14 mouse cellular contexts compared by ENCODE assay signal in genomic region chr2:92752156-92752555, GRCm38 (mm10).
"Had no signal": no experiment of that assay in that cellular context is flagged by ENCODE, and none has a peak within 500 bp of the region (broad histone marks: within the 10 kb centered on the region; RNA-seq: fewer than 3 reads in every experiment).

No protein-coding gene starts in this region.

- H3K27me3 ChIP-seq: limb, embryonic 13.5 days; liver, embryonic 12.5 days; liver, embryonic 15.5 days; midbrain, embryonic 13.5 days had no signal

- H3K9ac ChIP-seq: limb, embryonic 13.5 days; liver, embryonic 12.5 days; liver, embryonic 15.5 days; midbrain, embryonic 13.5 days had no signal

- H3K27ac ChIP-seq: limb, embryonic 13.5 days; liver, embryonic 12.5 days; liver, embryonic 15.5 days; midbrain, embryonic 13.5 days; stomach, postnatal 0 days had no signal

- H3K36me3 ChIP-seq: limb, embryonic 13.5 days; liver, embryonic 12.5 days; liver, embryonic 15.5 days; midbrain, embryonic 13.5 days had no signal

- H3K4me2 ChIP-seq: limb, embryonic 13.5 days; liver, embryonic 12.5 days; liver, embryonic 15.5 days; midbrain, embryonic 13.5 days had no signal

- H3K9me3 ChIP-seq: limb, embryonic 13.5 days; liver, embryonic 12.5 days; liver, embryonic 15.5 days; midbrain, embryonic 13.5 days had no signal

- H3K4me3 ChIP-seq: limb, embryonic 13.5 days; liver, embryonic 12.5 days; liver, embryonic 15.5 days; midbrain, embryonic 13.5 days had no signal

- ATAC-seq: liver, embryonic 12.5 days; midbrain, embryonic 13.5 days had no signal

- H3K4me1 ChIP-seq: limb, embryonic 13.5 days; liver, embryonic 15.5 days; midbrain, embryonic 13.5 days had no signal

- DNase-seq: kidney, adult 18-20 months; kidney, postnatal 10 days; kidney, postnatal 36 days; left cerebral cortex, postnatal 4 days; liver; lung, adult 2 months; thymus, adult 2 months; thymus, postnatal 14 days; thymus, postnatal 4 days had no signal
